Mouse (Mus musculus): ENCODE measurements around the gene Rpl24.

- TF ChIP-seq USF1 (IDR thresholded peaks at IDR 0.05; ENCODE audit: low read depth) (no peak), CTCF (IDR thresholded peaks at IDR 0.05; ENCODE audit: control insufficient read depth, insufficient read depth, insufficient read length) (no peak), CEBPB (IDR thresholded peaks at IDR 0.05; ENCODE audit: low read depth) (no peak)
Measured at GRCm38 (mm10) chr16:55940781-55941180, 25.3 kb upstream of the Rpl24 start.

Data from C2C12 (cell line).